Comparison of ENCODE assay signal across 16 mouse cellular contexts in genomic region chr5:139545673-139546335, GRCm38 (mm10). TPM values are rescaled to one million over a fixed set of nuclear protein-coding genes. Genes with fewer than 3 reads are reported as not detected.
DNase-seq lines count a peak whose midpoint lies in the region; ATAC-seq and TF ChIP-seq lines count a peak whose summit lies in the region.
"Had no signal": no experiment of that assay in that cellular context is flagged by ENCODE, and none has a peak within 500 bp of the region (broad histone marks: within the 10 kb centered on the region; RNA-seq: fewer than 3 reads in every experiment).

No protein-coding gene starts in this region.

- H3K4me1 ChIP-seq in hindbrain, embryonic 12.5 days = peaks cover 28% of the 10 kb centered on the region
- H3K4me1 ChIP-seq in midbrain, embryonic 16.5 days (ENCODE audit: control insufficient read depth, insufficient read depth, low read length) = peaks cover 3% of the 10 kb centered on the region; the same call in 1 of the 2 replicates
- no peaks in the 10 kb centered on the region for H3K4me1 ChIP-seq in thymus, adult 2 months (replicated peaks; ENCODE audit: control insufficient read depth, insufficient read depth, low read length)

- peak; percentile 53 for DNase-seq in cerebellum, adult 9-11 months
- no peak for DNase-seq in cerebellum, postnatal 4 days (ENCODE audit: low spot score in 2 of 2)
- DNase-seq in embryo, embryonic 9.5 days (ENCODE audit: extremely low spot score) = peak; percentile 54
- no peak for DNase-seq in thymus, postnatal 0 days (ENCODE audit: low spot score)
- no peak for DNase-seq in heart, adult 8-10 months (ENCODE audit: low spot score)
- DNase-seq in thymus, adult 2 months = no peak
- DNase-seq: adrenal gland, postnatal 10 days; layer of hippocampus, adult 9-11 months; lung, postnatal 36 days; right cerebral cortex, postnatal 4 days had no signal

- no peaks in the 10 kb centered on the region for H3K36me3 ChIP-seq in hindbrain, embryonic 12.5 days
- H3K36me3 ChIP-seq in midbrain, embryonic 16.5 days (ENCODE audit: control insufficient read depth, insufficient read depth, low read length) = no peaks in the 10 kb centered on the region
- H3K36me3 ChIP-seq in thymus, adult 2 months (ENCODE audit: control insufficient read depth, insufficient read depth, low read length) = no peaks in the 10 kb centered on the region
- H3K36me3 ChIP-seq: limb, embryonic 15.5 days had no signal

- ATAC-seq in hindbrain, embryonic 12.5 days (ENCODE audit: low FRiP score) = no peak
- no peak for ATAC-seq in midbrain, embryonic 16.5 days
- ATAC-seq: inflammation-experienced regulatory T-cells, adult 6 months had no signal

- peak overlapping the region; percentile 60 for H3K4me2 ChIP-seq in hindbrain, embryonic 12.5 days (replicated peaks)
- peak overlapping the region; percentile 61 for H3K4me2 ChIP-seq in midbrain, embryonic 16.5 days (ENCODE audit: low read length)

- WGBS in hindbrain, embryonic 12.5 days = 5% methylated on average over 9 of the region's 9 CpGs
- 0% methylated on average over 9 of the region's 9 CpGs for WGBS in midbrain, embryonic 16.5 days
- 20% methylated on average over 9 of the region's 9 CpGs for WGBS in thymus, adult 2 months

- TF ChIP-seq POLR2A in thymus, adult 2 months (IDR thresholded peaks at IDR 0.05; ENCODE audit: control insufficient read depth, extremely low read depth, insufficient read depth, low read length, poor library complexity) = no peak

- peak overlapping the region; percentile 91 for H3K27ac ChIP-seq in hindbrain, embryonic 12.5 days
- H3K27ac ChIP-seq in midbrain, embryonic 16.5 days (ENCODE audit: low read length) = peak overlapping the region; percentile 87
- H3K27ac ChIP-seq in thymus, adult 2 months (ENCODE audit: control insufficient read depth, insufficient read depth, low read length) = no peak overlapping the region
- H3K27ac ChIP-seq: limb, embryonic 15.5 days had no signal

- H3K27me3 ChIP-seq in hindbrain, embryonic 12.5 days = peaks cover 93% of the 10 kb centered on the region
- H3K27me3 ChIP-seq in midbrain, embryonic 16.5 days (ENCODE audit: control insufficient read depth, insufficient read depth, low read depth, low read length) = peaks cover 22% of the 10 kb centered on the region
- peaks cover 52% of the 10 kb centered on the region for H3K27me3 ChIP-seq in thymus, adult 2 months (ENCODE audit: control insufficient read depth, insufficient read depth, low read length)

- H3K9ac ChIP-seq in hindbrain, embryonic 12.5 days = peak overlapping the region; percentile 69
- H3K9ac ChIP-seq in midbrain, embryonic 16.5 days (ENCODE audit: low read depth, low read length) = peak overlapping the region; percentile 67
- H3K9ac ChIP-seq: limb, embryonic 15.5 days had no signal

- no peaks in the 10 kb centered on the region for H3K9me3 ChIP-seq in hindbrain, embryonic 12.5 days (replicated peaks)
- H3K9me3 ChIP-seq in midbrain, embryonic 16.5 days (replicated peaks; ENCODE audit: control insufficient read depth, low read length, poor library complexity, severe bottlenecking) = no peaks in the 10 kb centered on the region
- H3K9me3 ChIP-seq: limb, embryonic 15.5 days had no signal

- no peak for TF ChIP-seq CTCF in thymus, adult 2 months (IDR thresholded peaks at IDR 0.05; ENCODE audit: borderline replicate concordance, control insufficient read depth, extremely low read depth, insufficient read depth, low read length, poor library complexity)

- peak overlapping the region; percentile 51 for H3K4me3 ChIP-seq in hindbrain, embryonic 12.5 days
- H3K4me3 ChIP-seq in midbrain, embryonic 16.5 days (ENCODE audit: low read depth, low read length) = peak overlapping the region; percentile 52
- no peak overlapping the region for H3K4me3 ChIP-seq in thymus, adult 2 months (ENCODE audit: control insufficient read depth, insufficient read depth, low read length)
- H3K4me3 ChIP-seq: limb, embryonic 15.5 days had no signal

RNA-seq across cellular contexts. Expression of gene Uncx, which starts 2.5 kb away (rescaled TPM):
- 97.3 and 99.4 TPM in 2 replicates for polyA plus RNA-seq in hindbrain, embryonic 12.5 days (2016; fragmentation: Nextera tagmentation; extraction: Ambion mirVana)
- polyA plus RNA-seq in midbrain, embryonic 16.5 days (2015; fragmentation: Nextera tagmentation; extraction: Ambion mirVana) = 22.5 and 23.8 TPM in 2 replicates
- 0.06 and 0.17 TPM in 2 replicates for polyA plus RNA-seq in thymus, postnatal 0 days (2015; fragmentation: Nextera tagmentation; extraction: Ambion mirVana)
- total RNA-seq in heart, adult 8-10 months (2022) = not detected
- polyA plus RNA-seq in thymus, adult 2 months (2012; rRNA removed) = 0.24 and 0.26 TPM in 2 replicates
- total RNA-seq: adrenal gland, postnatal 10 days; MEL had no signal
- polyA plus RNA-seq: inflammation-experienced regulatory T-cells, adult 6 months; testis, adult 2 months had no signal

Comparison
In these comparisons a context has a peak if more than half of its experiments do, and no peak if none do; other contexts are left out.
1. DNase-seq: peak in cerebellum, adult 9-11 months (single experiment) and embryo, embryonic 9.5 days (single experiment); none in cerebellum, postnatal 4 days (0 of 2), thymus, postnatal 0 days (single experiment), heart, adult 8-10 months (single experiment) and thymus, adult 2 months (single experiment).
2. RNA of gene Uncx, which starts 2.5 kb away (polyA plus RNA-seq): 97.3 to 99.4 TPM in hindbrain, embryonic 12.5 days and 22.5 to 23.8 TPM in midbrain, embryonic 16.5 days; 0.24 to 0.26 TPM in thymus, adult 2 months and 0.06 to 0.17 TPM in thymus, postnatal 0 days; every median in the first group is over 10 times any median in the second.